Mouse (Mus musculus) limb, embryonic 14.5 days (tissue): ENCODE measurements around the gene R3hcc1l. TPM values are rescaled to one million over a fixed set of nuclear protein-coding genes. Genes with fewer than 3 reads are reported as not detected.

ENCODE experiments used
- ATAC-seq: fragments of 200-750 bp; cut with Nextera tagmentation; 2 replicates; pipeline ENCODE4 v1.8.0; 2017; ENCODE audit warnings: low read depth, moderate number of reproducible peaks, moderate TSS enrichment; ENCODE audit not compliant: low FRiP score
- DNase-seq: peaks from one replicate; pipeline ENCODE4 v3.0.0-alpha.2; 2015; ENCODE audit warnings: low spot score
- H3K27ac ChIP-seq: fragments of 300-500 bp; sonication (generic); replicated peaks from 2 replicates; pipeline ENCODE4 v1.5.1; 2014; ENCODE audit warnings: low read depth, mild to moderate bottlenecking, low read length, moderate library complexity, mixed read lengths
- H3K27me3 ChIP-seq: fragments of 300-500 bp; sonication (generic); 2 replicates; pipeline ENCODE4 v1.6.1; 2014; ENCODE audit warnings: low read length, mixed read lengths; ENCODE audit not compliant: control insufficient read depth, insufficient read depth
- H3K36me3 ChIP-seq: fragments of 300-500 bp; sonication (generic); 2 replicates; pipeline ENCODE4 v1.6.1; 2014; ENCODE audit warnings: mild to moderate bottlenecking, low read length, moderate library complexity, mixed read lengths; ENCODE audit not compliant: control insufficient read depth, insufficient read depth
- H3K4me1 ChIP-seq: fragments of 300-500 bp; sonication (generic); 2 replicates; pipeline ENCODE4 v1.6.1; 2014; ENCODE audit warnings: antibody characterized with exemption, low read length, mixed read lengths; ENCODE audit not compliant: control insufficient read depth, insufficient read depth
- H3K4me2 ChIP-seq: fragments of 300-500 bp; sonication (generic); replicated peaks from 2 replicates; pipeline ENCODE4 v1.6.1; 2014; ENCODE audit warnings: low read depth, mild to moderate bottlenecking, low read length, moderate library complexity; ENCODE audit not compliant: severe bottlenecking
- H3K4me3 ChIP-seq: fragments of 300-500 bp; sonication (generic); replicated peaks from 2 replicates; pipeline ENCODE4 v1.5.1; 2014; ENCODE audit warnings: low read length
- H3K9ac ChIP-seq: fragments of 300-500 bp; sonication (generic); 2 replicates; pipeline ENCODE4 v1.6.1; 2014; ENCODE audit warnings: mild to moderate bottlenecking, low read depth, low read length, moderate library complexity; ENCODE audit not compliant: severe bottlenecking
- H3K9me3 ChIP-seq: fragments of 300-500 bp; sonication (generic); 2 replicates; pipeline ENCODE4 v1.6.1; 2016; ENCODE audit warnings: low read length; ENCODE audit not compliant: control insufficient read depth
- POLR2A ChIP-seq: fragments of 200-500 bp; IDR thresholded peaks from 2 replicates; pipeline ENCODE4 v1.8.0; 2012; ENCODE audit warnings: inconsistent platforms, mild to moderate bottlenecking, moderate library complexity, borderline replicate concordance; ENCODE audit not compliant: insufficient read depth, insufficient read length; ENCODE audit errors: extremely low read depth
- WGBS: fragments of 180-500 bp; shearing (Covaris S2); extraction: QIAGEN DNeasy Blood & Tissue Kit; methylation state at CpG from one replicate; pipeline ENCODE4 v1.1.7; 2014; 5-methylcytosine and 5-hydroxymethylcytosine counted together
- polyA plus RNA-seq, 2 experiments: library from polyadenylated mRNA; depleted of rRNA in 1 of 2; stranded (reverse) in 1 of 2; unstranded in 1 of 2; fragments of >200 nt; fragmentation: Nextera tagmentation in 1 of 2; extraction: Ambion mirVana in 1 of 2; gene quantifications; 2 replicates each; pipeline versions ENCODE4 v1.2.1 to v1.2.3; 2012 to 2014

R3hcc1l gene
- polyA plus RNA-seq, 2 experiments = 15.1 to 19.6 TPM

DNA sequence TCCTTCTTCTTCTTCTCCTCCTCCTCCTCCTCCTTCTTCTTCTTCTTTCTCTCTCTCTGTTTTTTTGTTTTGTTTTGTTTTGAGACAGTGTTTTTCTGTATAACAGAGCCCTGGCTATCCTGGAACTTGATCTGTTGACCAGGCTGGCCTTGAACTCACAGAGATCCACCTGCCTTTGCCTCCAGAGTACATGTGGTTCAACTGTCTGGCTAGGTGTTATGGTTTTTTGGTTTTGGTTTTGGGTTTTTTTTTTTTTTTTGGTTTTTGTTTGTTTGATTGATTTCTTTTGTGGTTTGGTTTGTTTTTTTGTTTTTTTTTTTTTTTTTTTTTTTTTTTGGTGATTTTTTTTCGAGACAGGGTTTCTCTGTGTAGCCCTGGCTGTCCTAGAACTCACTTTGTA is 58.3 kb downstream of the R3hcc1l start:
- Histone ChIP-seq H3K4me1 (no peaks in the 10 kb centered on the region), H3K36me3 (peaks cover under 1% of the 10 kb centered on the region; the same call in 1 of the 2 replicates), H3K9ac (no peak overlapping the region), H3K9me3 (no peaks in the 10 kb centered on the region), H3K4me3 (no peak overlapping the region), H3K27me3 (no peaks in the 10 kb centered on the region), H3K27ac (no peak overlapping the region), H3K4me2 (no peak overlapping the region)
- ATAC-seq (no peak), DNase-seq (no peak)
- 70% methylated on average over 1 of the region's 1 CpGs for WGBS
- TF ChIP-seq POLR2A = no peak

DNA sequence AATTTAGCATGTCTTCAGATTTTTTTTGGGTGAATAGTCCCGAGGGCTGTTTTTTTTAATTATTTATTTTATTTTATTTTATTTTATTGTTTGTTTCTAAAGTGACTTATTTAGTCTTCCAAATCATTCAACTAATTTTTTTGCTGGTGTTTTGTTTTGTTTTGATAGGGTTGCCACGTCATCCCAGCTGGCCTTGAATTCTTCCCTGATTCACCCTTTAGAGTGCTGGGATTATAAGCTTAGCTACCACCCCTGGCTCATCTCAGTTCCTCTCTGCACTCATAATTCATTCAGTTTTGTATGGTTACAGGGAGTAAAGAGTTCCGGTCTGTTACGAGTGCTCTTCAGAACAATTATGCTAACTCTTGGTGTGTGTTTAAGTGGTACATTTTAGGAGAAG is 60.1 kb downstream of the R3hcc1l start:
- no peaks in the 10 kb centered on the region for H3K4me1 ChIP-seq
- H3K9ac ChIP-seq = no peak overlapping the region
- DNase-seq (no peak), ATAC-seq (no peak)
- H3K27ac ChIP-seq = no peak overlapping the region
- no peak overlapping the region for H3K4me2 ChIP-seq
- H3K4me3 ChIP-seq = no peak overlapping the region
- TF ChIP-seq POLR2A = no peak
- H3K36me3 ChIP-seq = peaks cover 13% of the 10 kb centered on the region
- WGBS = 85% methylated on average over 4 of the region's 4 CpGs
- H3K27me3 ChIP-seq = no peaks in the 10 kb centered on the region
- H3K9me3 ChIP-seq = no peaks in the 10 kb centered on the region

DNA sequence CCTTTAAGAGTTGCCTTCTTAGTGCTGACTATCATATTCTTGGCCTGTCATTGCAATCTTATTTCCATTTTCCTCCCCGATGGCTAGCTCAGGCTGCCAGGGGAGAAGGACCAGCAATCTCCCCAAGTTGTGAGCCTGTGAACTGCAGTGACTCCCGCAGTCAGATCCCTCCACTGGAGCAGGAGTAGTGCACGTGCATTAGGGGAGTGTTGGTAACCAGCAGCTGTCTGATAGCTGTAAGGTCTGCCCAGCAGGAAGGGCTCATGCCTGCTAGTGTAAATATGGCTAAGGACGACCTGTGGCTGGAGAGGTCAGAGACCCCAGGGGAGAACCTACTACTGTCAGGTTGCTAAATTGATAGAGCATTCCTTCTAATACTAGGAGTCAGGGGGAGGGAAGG is 62.1 kb downstream of the R3hcc1l start:
- no peak for ATAC-seq
- no peaks in the 10 kb centered on the region for H3K9me3 ChIP-seq
- no peaks in the 10 kb centered on the region for H3K27me3 ChIP-seq
- no peaks in the 10 kb centered on the region for H3K4me1 ChIP-seq
- no peak overlapping the region for H3K4me3 ChIP-seq
- no peak for TF ChIP-seq POLR2A
- no peak for DNase-seq
- no peak overlapping the region for H3K27ac ChIP-seq
- WGBS = 43% methylated on average over 4 of the region's 4 CpGs
- H3K36me3 ChIP-seq = peaks cover 28% of the 10 kb centered on the region
- H3K9ac ChIP-seq = no peak overlapping the region
- H3K4me2 ChIP-seq = no peak overlapping the region

DNA sequence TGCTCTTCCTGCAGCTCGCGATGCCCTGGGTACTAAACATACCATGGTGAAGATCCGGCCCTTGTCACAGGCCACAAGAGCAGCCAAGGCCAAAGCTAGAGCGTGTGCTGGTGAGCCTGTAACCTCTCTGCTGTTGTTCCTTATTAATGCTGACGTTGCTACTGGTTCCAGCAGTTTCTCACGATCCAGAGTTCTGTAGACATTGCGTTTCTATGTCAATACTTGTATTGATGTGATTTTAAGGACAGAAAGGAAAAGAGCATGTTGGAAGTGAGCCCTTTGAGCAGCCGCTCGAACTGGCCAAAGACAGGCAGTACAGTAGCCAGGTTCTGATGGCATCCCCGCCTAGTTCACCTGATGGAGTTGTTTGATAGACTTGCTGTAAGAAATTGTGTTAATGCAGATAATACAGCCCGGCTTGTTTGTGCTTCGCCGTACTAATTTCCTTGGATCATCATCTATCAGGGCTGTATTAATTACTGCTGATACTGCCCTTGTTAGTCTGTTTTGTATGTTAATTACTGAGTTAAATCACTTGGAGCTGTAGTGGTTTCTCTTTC is 64.3 kb downstream of the R3hcc1l start:
- no peak overlapping the region for H3K27ac ChIP-seq
- DNase-seq (no peak), ATAC-seq (no peak)
- H3K4me2 ChIP-seq = no peak overlapping the region
- no peak for TF ChIP-seq POLR2A
- H3K9ac ChIP-seq = no peak overlapping the region
- no peak overlapping the region for H3K4me3 ChIP-seq
- WGBS = 94% methylated on average over 13 of the region's 13 CpGs
- peaks cover 37% of the 10 kb centered on the region for H3K36me3 ChIP-seq
- no peaks in the 10 kb centered on the region for H3K27me3 ChIP-seq
- no peaks in the 10 kb centered on the region for H3K9me3 ChIP-seq
- no peaks in the 10 kb centered on the region for H3K4me1 ChIP-seq

DNA sequence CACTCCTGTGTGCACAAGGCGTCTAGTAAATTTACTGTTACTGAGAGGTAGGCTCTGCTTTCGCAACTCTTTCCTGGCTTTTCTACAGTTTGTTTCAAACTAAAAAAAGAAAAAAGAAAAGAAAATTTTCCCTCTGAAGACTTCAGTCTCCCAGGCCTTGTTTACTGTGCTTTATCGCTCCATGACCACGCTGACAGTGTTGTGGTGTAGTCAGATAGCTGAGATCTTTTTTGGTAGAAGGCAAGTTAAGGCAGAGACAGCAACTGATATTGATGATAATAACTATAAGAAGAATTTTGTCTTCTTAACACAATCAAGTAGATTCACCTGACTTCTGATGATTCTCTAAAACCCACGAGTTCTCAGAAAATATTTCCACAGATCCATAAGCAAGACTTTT is 65.1 kb downstream of the R3hcc1l start:
- TF ChIP-seq POLR2A = no peak
- Histone ChIP-seq H3K9me3 (no peaks in the 10 kb centered on the region), H3K27me3 (no peaks in the 10 kb centered on the region), H3K9ac (no peak overlapping the region), H3K27ac (no peak overlapping the region), H3K4me3 (no peak overlapping the region), H3K4me2 (no peak overlapping the region), H3K4me1 (no peaks in the 10 kb centered on the region), H3K36me3 (peaks cover 37% of the 10 kb centered on the region)
- WGBS = 91% methylated on average over 5 of the region's 5 CpGs
- DNase-seq = no peak
- no peak for ATAC-seq

DNA sequence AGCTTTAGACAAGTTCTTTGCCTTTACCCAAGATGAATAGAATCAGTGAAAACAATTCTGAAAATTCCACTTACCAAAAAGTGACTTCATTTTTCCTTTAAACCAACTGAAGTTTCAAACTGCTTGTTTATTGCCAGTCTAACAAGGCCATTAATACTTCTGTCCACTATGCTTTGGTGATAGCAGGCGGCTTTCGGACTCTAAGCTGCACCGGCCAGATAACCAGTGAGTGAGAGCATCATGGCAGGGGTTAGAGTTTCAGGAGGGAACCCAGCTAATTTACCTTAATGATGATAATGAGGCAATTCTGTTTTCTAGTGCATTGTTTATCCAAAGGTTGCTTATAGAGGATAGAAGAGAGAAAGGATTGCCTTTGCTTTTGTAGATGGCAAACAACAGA is 65.6 kb downstream of the R3hcc1l start:
- Histone ChIP-seq H3K4me1 (no peaks in the 10 kb centered on the region), H3K4me2 (no peak overlapping the region), H3K9ac (no peak overlapping the region), H3K9me3 (no peaks in the 10 kb centered on the region), H3K27me3 (no peaks in the 10 kb centered on the region), H3K27ac (no peak overlapping the region), H3K4me3 (no peak overlapping the region), H3K36me3 (peaks cover 37% of the 10 kb centered on the region)
- DNase-seq = no peak
- TF ChIP-seq POLR2A = no peak
- no peak for ATAC-seq
- 76% methylated on average over 3 of the region's 3 CpGs for WGBS
